ENCODE assay signal across 10 mouse cellular contexts in the genomic region with DNA sequence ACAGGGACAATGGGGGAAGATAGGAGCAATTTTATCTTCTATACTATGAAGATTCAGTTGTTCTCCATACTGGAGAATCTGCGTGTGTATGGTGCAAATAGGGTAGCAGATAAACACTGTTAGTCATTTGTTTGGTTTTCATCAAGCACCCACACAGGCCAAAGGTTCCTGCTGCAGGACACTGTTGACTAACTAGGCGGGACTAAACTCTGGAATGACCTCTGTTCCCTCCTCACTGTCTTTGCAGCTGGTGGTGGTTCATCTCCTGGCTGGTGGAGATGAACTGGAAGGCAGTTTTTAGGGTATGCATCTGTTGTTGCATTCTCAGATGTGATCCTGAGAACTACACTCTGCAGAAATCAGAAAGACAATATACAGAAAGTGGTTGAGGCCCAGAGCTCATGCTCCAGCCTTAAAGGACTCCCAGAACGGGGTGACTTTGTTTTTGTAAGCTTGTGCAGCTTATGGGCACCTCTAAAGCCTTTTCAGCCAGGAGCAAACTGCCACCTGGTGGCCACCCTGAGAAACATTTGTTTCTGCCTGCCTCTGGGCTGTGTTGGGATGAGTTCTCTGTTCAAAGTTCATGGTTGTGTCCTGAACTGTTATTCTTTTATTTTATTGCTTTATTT. TPM values are rescaled to one million over a fixed set of nuclear protein-coding genes. Genes with fewer than 3 reads are reported as not detected.
A peak's percentile ranks its signal among the peaks of the same experiment; 100 is the strongest.
DNase-seq lines count a peak whose midpoint lies in the region; ATAC-seq and TF ChIP-seq lines count a peak whose summit lies in the region.
"Not testable (repeated sequence)": the region's sequence is repeated elsewhere in the genome, so short reads cannot be mapped to it uniquely, and the experiment has no call there.
"Had no signal": no experiment of that assay in that cellular context is flagged by ENCODE, and none has a peak within 500 bp of the region (broad histone marks: within the 10 kb centered on the region; RNA-seq: fewer than 3 reads in every experiment).

No protein-coding gene starts in this region.

- peak; percentile 65 for TF ChIP-seq CTCF in hindbrain, postnatal 0 days (IDR thresholded peaks at IDR 0.05; ENCODE audit: low read depth)
- TF ChIP-seq CTCF in layer of hippocampus, adult 2 months (conservative IDR thresholded peaks at IDR 0.05): peak; percentile 84

- not testable (repeated sequence) for H3K9me3 ChIP-seq in forebrain, embryonic 16.5 days (ENCODE audit: control insufficient read depth, low read length); hindbrain, postnatal 0 days (ENCODE audit: low read length); neural tube, embryonic 13.5 days

- H3K27ac ChIP-seq in forebrain, embryonic 16.5 days (ENCODE audit: low read length); hindbrain, postnatal 0 days; layer of hippocampus, adult 2 months; neural tube, embryonic 13.5 days (replicated peaks): not testable (repeated sequence)

- H3K4me3 ChIP-seq in forebrain, embryonic 16.5 days (replicated peaks; ENCODE audit: low read length); hindbrain, postnatal 0 days (ENCODE audit: low read length); layer of hippocampus, adult 2 months; neural tube, embryonic 13.5 days: not testable (repeated sequence)

- H3K9ac ChIP-seq in forebrain, embryonic 16.5 days (replicated peaks; ENCODE audit: low read depth, low read length); hindbrain, postnatal 0 days (replicated peaks; ENCODE audit: low read length); neural tube, embryonic 13.5 days: not testable (repeated sequence)

- H3K4me1 ChIP-seq in forebrain, embryonic 16.5 days (replicated peaks; ENCODE audit: control insufficient read depth, insufficient read depth, low read length); hindbrain, postnatal 0 days (ENCODE audit: insufficient read depth, low read length): not testable (repeated sequence)
- H3K4me1 ChIP-seq in neural tube, embryonic 13.5 days (replicated peaks): peaks cover 15% of the 10 kb centered on the region

- ATAC-seq in forebrain, embryonic 16.5 days: 0 out of 2 replicates have a peak, but pooled peaks have one; percentile 31
- not testable (repeated sequence) for ATAC-seq in hindbrain, postnatal 0 days
- 0 out of 2 replicates have a peak, but pooled peaks have one; percentile 51 for ATAC-seq in neural tube, embryonic 13.5 days (ENCODE audit: low read depth)

- peak; percentile 78 for DNase-seq in CD4-positive, CD25-positive, alpha-beta regulatory T cell, adult 2 months (ENCODE audit: low read depth, low spot score)
- peak; percentile 32 for DNase-seq in cerebellum, adult 11 months
- DNase-seq in hindbrain, postnatal 0 days (ENCODE audit: low spot score): peak; percentile 50
- peak in 1 of 2 experiments; percentile 61 for DNase-seq in layer of hippocampus, adult 2 months (ENCODE audit: low spot score in 2 of 2)
- peak; percentile 64 to 65 for DNase-seq in lung, adult 18-20 months
- DNase-seq in splenic B cell, adult 2 months (ENCODE audit: low read depth, low spot score): peak; percentile 76

- H3K27me3 ChIP-seq in forebrain, embryonic 16.5 days (replicated peaks; ENCODE audit: control insufficient read depth, insufficient read depth, low read length); hindbrain, postnatal 0 days (ENCODE audit: insufficient read depth, low read length); splenic B cell, adult 2 months (ENCODE audit: control insufficient read depth, insufficient read depth, low read length, poor library complexity, severe bottlenecking): not testable (repeated sequence)
- peaks cover 14% of the 10 kb centered on the region; the same call in 1 of the 2 replicates for H3K27me3 ChIP-seq in neural tube, embryonic 13.5 days

- H3K36me3 ChIP-seq in forebrain, embryonic 16.5 days (ENCODE audit: control insufficient read depth, insufficient read depth); hindbrain, postnatal 0 days (ENCODE audit: insufficient read depth, low read length); neural tube, embryonic 13.5 days; splenic B cell, adult 2 months (ENCODE audit: control insufficient read depth, insufficient read depth, low read length, poor library complexity, severe bottlenecking): not testable (repeated sequence)

- 40% methylated on average over 3 of the region's 3 CpGs for WGBS in forebrain, embryonic 16.5 days
- WGBS in hindbrain, postnatal 0 days: 36% methylated on average over 3 of the region's 3 CpGs
- WGBS in neural tube, embryonic 13.5 days: 47% methylated on average over 3 of the region's 3 CpGs

- not testable (repeated sequence) for H3K4me2 ChIP-seq in forebrain, embryonic 16.5 days (ENCODE audit: low read length); hindbrain, postnatal 0 days (ENCODE audit: low read depth, low read length); neural tube, embryonic 13.5 days

RNA-seq across cellular contexts. Expression of gene H2-T23, which starts 2.5 kb away (rescaled TPM):
- polyA plus RNA-seq in forebrain, embryonic 16.5 days (2015; fragmentation: Nextera tagmentation; extraction: Ambion mirVana): 6.2 and 7.3 TPM in 2 replicates
- 6.6 and 7.3 TPM in 2 replicates for total RNA-seq in hindbrain, postnatal 0 days (2014; rRNA removed)
- 8.8 and 9.4 TPM in 2 replicates for polyA plus RNA-seq in hindbrain, postnatal 0 days (2015; fragmentation: Nextera tagmentation; extraction: Ambion mirVana)
- 1 to 10 TPM; 5.2 to 6.0 TPM for total RNA-seq in layer of hippocampus, adult 2 months (2021)
- polyA plus RNA-seq in neural tube, embryonic 13.5 days (2015; fragmentation: Nextera tagmentation; extraction: Ambion mirVana): 2.3 and 3.3 TPM in 2 replicates

RNA-seq across cellular contexts. Expression of gene H2-T22, which starts 7.4 kb away (rescaled TPM):
- 4.9 and 5.3 TPM in 2 replicates for polyA plus RNA-seq in forebrain, embryonic 16.5 days (2015; fragmentation: Nextera tagmentation; extraction: Ambion mirVana)
- total RNA-seq in hindbrain, postnatal 0 days (2014; rRNA removed): 10.0 and 15.4 TPM in 2 replicates
- 9.1 and 11.8 TPM in 2 replicates for polyA plus RNA-seq in hindbrain, postnatal 0 days (2015; fragmentation: Nextera tagmentation; extraction: Ambion mirVana)
- total RNA-seq in layer of hippocampus, adult 2 months (2021): 10 to 100 TPM in 1 of 2 experiments, 1 to 10 TPM in 1; 9.1 to 10.3 TPM
- 7.1 and 7.9 TPM in 2 replicates for polyA plus RNA-seq in neural tube, embryonic 13.5 days (2015; fragmentation: Nextera tagmentation; extraction: Ambion mirVana)

RNA-seq across cellular contexts. Expression of gene Gm6034, which starts 7.6 kb away (rescaled TPM):
- not detected in 2 replicates for polyA plus RNA-seq in forebrain, embryonic 16.5 days (2015; fragmentation: Nextera tagmentation; extraction: Ambion mirVana)
- not detected in 2 replicates for total RNA-seq in hindbrain, postnatal 0 days (2014; rRNA removed)
- not detected in 2 replicates for polyA plus RNA-seq in hindbrain, postnatal 0 days (2015; fragmentation: Nextera tagmentation; extraction: Ambion mirVana)
- total RNA-seq in layer of hippocampus, adult 2 months (2021): not detected
- polyA plus RNA-seq in neural tube, embryonic 13.5 days (2015; fragmentation: Nextera tagmentation; extraction: Ambion mirVana): not detected in 2 replicates
- total RNA-seq: G1E; gastrocnemius, postnatal 36 days had no signal
- polyA plus RNA-seq: G1E had no signal

RNA-seq across cellular contexts. Expression of gene H2-T24, which starts 14.8 kb away (rescaled TPM):
- polyA plus RNA-seq in forebrain, embryonic 16.5 days (2015; fragmentation: Nextera tagmentation; extraction: Ambion mirVana): 4.9 and 6.4 TPM in 2 replicates
- total RNA-seq in hindbrain, postnatal 0 days (2014; rRNA removed): 0.10 and 0.11 TPM in 2 replicates
- polyA plus RNA-seq in hindbrain, postnatal 0 days (2015; fragmentation: Nextera tagmentation; extraction: Ambion mirVana): 7.1 and 7.7 TPM in 2 replicates
- 1 to 10 TPM; 1.7 to 2.4 TPM for total RNA-seq in layer of hippocampus, adult 2 months (2021)
- 8.7 and 10.0 TPM in 2 replicates for polyA plus RNA-seq in neural tube, embryonic 13.5 days (2015; fragmentation: Nextera tagmentation; extraction: Ambion mirVana)

RNA-seq across cellular contexts. Expression of gene Gm11127, which starts 23.0 kb away (rescaled TPM):
- polyA plus RNA-seq in forebrain, embryonic 16.5 days (2015; fragmentation: Nextera tagmentation; extraction: Ambion mirVana): 0.16 TPM in 1 of 2 replicates, not detected in the other
- not detected in 2 replicates for total RNA-seq in hindbrain, postnatal 0 days (2014; rRNA removed)
- polyA plus RNA-seq in hindbrain, postnatal 0 days (2015; fragmentation: Nextera tagmentation; extraction: Ambion mirVana): not detected in 2 replicates
- total RNA-seq in layer of hippocampus, adult 2 months (2021): 1 to 10 TPM; 1.6 to 1.7 TPM
- polyA plus RNA-seq in neural tube, embryonic 13.5 days (2015; fragmentation: Nextera tagmentation; extraction: Ambion mirVana): not detected in 2 replicates
- total RNA-seq: G1E had no signal
- polyA plus RNA-seq: G1E had no signal
